Mouse (Mus musculus) left cerebral cortex, postnatal 25 days (tissue): ENCODE measurements around the gene Foxo4. TPM values are rescaled to one million over a fixed set of nuclear protein-coding genes. Genes with fewer than 3 reads are reported as not detected.

Source experiments
- DNase-seq, 2 experiments: peaks; one replicate each; pipeline ENCODE4 v3.0.0; 2022; ENCODE audit warnings: low spot score in 2 of 2, mixed read lengths in 1 of 2
- intact Hi-C: fragments of 180-260 bp; cut with DNase I; formaldehyde crosslinking; loops from one replicate; pipeline ENCODE4 v1.15.1; 2025
- total RNA-seq, 2 experiments: library from RNA; stranded (reverse); gene quantifications; 2 replicates each; pipeline ENCODE4 v1.2.3; 2021

Gene Foxo4
- total RNA-seq, result 10 to 100 TPM; 15.4 to 18.1 TPM

DNA sequence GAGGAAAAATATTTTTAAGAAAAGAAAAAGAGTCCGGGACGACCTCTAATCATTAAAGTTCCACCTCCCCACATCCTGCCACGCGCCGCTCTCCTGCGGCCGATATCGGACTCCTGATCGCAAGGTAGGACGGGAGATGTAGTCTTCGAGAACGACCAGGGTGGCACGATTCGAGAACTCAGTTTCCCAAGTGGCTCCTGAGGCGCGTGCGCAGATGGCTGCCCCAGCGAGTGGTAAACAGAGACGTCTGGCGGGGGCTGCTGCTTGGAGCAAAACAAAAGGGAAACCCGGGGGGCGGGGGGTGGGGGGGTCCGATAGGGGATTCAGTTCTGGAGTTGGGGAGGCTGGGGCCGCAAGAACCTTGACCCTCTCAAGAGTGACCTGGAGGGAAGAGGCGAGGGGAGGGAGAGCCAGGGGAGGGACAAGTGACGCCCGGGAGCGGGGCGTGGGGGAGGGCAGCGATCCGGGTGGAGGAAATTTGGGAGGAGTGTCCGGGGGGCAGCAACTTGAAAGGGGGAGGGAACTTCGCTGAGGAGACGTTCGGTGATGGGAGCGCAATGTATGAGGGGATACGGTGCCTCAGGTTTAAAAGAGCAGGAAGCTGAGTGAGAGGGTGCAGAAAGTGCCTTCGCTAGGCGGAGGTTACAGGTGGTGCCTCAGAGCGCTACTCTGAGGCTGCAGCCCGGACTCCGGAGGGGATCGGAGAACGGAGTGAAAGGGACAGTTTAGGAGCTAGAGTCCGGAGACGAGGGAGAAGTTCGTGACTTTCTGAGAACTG is at the start of gene Foxo4:
Foxo4 (plus strand) TSS at position 577 of the 778 bp plus-strand sequence.
- DNase-seq, result peak; percentile 84 to 90
- intact Hi-C loops, result loop anchor here (1.0 to 2.0 kb wide), 3 partner anchors 21 to 79 kb away; partner anchors contain the start of genes Med12 and Snx12

DNA sequence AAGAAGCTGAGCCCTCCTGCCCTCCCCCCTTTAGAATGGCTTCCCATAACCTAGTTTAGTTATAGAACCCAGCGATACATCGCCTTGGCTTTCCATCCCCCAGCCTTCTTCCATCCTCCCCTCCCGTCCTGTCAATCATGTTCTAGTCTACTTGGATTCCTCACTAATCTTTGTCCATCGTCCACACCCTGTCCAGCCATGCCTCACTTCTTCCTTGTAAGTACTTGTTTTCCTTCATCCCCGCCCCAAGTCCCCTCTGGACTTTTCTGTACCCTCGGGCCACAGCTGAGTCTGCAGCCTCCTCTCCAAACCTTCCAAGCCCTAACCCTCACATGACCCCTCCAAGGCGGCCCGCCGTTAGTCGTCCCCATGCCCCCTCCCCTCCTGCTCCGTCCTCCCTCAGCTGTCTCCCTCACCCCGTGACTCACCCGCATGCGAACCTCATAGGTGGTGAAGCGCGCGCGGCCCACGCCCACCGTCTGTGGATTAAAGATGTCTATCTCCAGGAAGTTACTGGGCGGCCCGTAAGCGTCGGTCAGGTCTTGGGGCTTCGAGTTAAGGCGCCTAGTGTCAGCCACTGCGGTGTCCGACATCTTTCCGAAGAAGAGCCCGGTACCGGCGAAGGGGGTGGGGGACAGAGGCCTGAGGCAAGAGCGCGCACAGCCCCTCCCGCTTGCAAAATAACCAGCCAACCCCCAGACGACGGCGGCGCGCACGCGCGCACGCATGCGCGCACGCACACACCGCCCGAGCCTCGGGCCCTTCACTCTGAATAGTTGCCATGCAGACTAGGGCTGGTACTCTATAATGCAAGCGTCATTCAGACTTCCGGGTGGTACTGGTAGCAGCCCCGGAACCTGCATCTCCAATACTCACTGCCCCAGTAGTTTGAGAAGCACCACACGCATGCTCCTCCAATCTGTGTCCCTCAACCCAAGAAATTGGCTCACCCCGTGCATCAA is 32.2 kb upstream of the Foxo4 start, which contains the start of gene Snx12:
Snx12 (minus strand) TSS at position 730 of the 962 bp plus-strand sequence.
- DNase-seq, result peak; percentile 90 to 95
- intact Hi-C loops, result loop anchor here (1.0 to 5.0 kb wide), 3 partner anchors 32 to 110 kb away; partner anchors contain the start of genes Foxo4 and Med12

DNA sequence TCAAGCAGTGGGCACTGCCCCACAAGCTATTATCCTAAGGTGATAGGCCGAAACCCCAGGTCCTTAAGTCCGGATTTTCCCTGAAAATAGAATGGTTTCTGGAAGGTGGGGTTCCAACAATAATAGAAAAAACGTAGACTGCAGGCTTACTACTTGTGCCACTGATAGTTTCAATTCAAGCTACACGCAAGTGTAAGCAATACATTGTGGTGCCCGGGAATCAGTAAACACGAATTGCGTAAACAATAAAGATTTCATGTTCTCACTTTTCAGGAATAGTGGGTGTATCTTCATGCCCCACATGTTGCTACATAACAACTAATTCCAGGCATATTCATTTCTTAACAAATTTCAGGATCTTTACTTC is 31.5 kb upstream of the Foxo4 start:
- intact Hi-C loops, result loop anchor here (1.0 to 5.0 kb wide), 3 partner anchors 32 to 110 kb away; partner anchors contain the start of genes Foxo4 and Med12
- no peak for DNase-seq

DNA sequence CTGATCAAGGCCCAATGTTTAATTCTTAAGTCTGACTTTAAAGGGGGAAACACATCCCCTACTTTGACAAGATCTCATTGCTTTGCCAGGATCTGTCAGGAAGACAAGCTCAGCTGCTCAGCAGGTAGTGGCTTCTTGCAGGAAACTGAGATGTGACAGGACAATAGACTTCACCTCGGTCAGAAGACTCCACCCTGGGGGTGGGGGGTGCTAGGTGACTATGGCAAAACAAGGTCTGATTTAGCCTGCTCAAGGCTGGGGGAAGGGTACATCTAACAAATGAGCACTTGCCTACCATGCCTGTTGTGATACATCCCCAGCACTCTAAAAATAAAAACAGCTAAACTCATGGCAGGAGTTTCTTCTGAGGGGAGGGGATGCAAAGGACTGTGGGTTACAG is 9.3 kb upstream of the Foxo4 start:
- DNase-seq, result no peak
- intact Hi-C loops, result no loop called here

- no peak for DNase-seq
- intact Hi-C loops, result loop anchor here (1.0 to 2.0 kb wide), 3 partner anchors 20 to 78 kb away; partner anchors contain the start of genes Med12 and Snx12
These were observed 412 bp downstream of the Foxo4 start for GRCm38 (mm10) chrX:101254740-101255139.

DNA sequence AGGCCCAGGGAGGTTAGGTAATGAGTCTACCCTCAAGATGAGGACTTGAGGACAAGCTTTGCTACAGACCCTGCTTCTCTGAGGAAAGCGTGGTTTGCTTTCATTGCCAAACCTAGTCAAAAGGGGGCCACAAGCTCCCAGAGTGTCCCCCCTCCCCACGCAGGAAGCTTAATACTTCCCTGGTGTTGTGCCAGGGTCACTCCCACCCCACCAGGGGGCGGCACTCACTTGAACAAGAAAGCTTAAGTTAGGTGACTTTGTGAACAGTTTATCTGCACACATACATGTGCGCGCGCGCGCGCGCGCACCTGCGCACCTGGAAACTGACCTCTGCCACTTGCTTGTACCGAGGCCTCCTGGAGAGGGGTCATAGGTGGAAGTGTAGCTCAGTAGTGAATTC is 2.3 kb downstream of the Foxo4 start:
- intact Hi-C loops, result no loop called here
- DNase-seq, result no peak

- intact Hi-C loops, result no loop called here
- DNase-seq, result no peak
These were observed 6.4 kb downstream of the Foxo4 start for GRCm38 (mm10) chrX:101260441-101261325.

- no peak for DNase-seq
- intact Hi-C loops, result no loop called here
These were observed 9.6 kb downstream of the Foxo4 start, which contains the start of gene Gm614 for GRCm38 (mm10) chrX:101263892-101264291. Gm614 (minus strand) TSS chrX:101263992.

GRCm38 (mm10) chrX:101266631-101267030 is 12.3 kb downstream of the Foxo4 start:
- DNase-seq, result no peak
- intact Hi-C loops, result no loop called here

- DNase-seq, result no peak
- intact Hi-C loops, result no loop called here
These were observed 13.9 kb downstream of the Foxo4 start, which contains the start of gene Il2rg for GRCm38 (mm10) chrX:101268025-101268754. Il2rg (minus strand) TSS chrX:101268255.

DNA sequence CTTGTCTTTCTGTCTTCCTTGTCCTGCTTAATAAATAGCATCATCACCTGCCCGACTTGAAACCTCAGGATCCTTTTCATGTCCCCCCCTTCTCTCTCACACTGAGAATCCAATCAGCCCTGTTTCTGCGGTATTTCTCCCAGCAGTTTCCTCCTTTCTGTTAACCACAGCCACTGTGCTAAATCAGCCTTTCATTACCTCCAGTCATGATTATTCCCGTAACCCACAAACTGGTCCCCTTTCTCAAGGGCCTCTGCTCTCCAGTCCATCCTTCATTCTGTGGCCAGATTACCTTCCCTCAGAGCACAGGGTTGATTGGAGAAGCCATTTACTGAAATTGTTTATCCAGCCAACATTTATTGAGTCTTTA is 14.4 kb downstream of the Foxo4 start, which contains the start of gene Gm20489:
Gm20489 (minus strand) TSS at position 269 of the 370 bp plus-strand sequence.
- intact Hi-C loops, result no loop called here
- no peak for DNase-seq

DNA sequence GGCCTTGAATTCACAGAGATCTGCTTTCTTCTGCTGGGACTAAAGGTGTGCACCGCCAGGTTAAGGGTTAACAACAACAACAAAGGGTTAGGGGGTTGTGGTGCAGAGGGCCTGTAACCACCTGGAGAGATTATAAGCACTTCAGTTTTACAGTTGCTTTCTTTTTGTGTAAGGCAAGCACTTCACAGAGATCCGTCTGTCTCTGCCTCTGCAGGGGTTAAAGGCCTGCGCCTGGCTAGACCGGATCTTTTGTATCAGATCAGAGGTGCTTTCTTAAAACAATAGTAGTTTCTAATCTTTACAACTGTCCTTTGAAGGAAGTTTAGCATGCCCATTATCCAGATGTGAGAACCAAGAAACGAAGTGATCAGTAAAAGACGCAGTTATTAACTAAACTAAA is 19.1 kb downstream of the Foxo4 start:
- DNase-seq, result no peak
- intact Hi-C loops, result loop anchor here (5.0 kb wide), 1 partner anchor 141 kb away; no protein-coding TSS in a partner anchor

DNA sequence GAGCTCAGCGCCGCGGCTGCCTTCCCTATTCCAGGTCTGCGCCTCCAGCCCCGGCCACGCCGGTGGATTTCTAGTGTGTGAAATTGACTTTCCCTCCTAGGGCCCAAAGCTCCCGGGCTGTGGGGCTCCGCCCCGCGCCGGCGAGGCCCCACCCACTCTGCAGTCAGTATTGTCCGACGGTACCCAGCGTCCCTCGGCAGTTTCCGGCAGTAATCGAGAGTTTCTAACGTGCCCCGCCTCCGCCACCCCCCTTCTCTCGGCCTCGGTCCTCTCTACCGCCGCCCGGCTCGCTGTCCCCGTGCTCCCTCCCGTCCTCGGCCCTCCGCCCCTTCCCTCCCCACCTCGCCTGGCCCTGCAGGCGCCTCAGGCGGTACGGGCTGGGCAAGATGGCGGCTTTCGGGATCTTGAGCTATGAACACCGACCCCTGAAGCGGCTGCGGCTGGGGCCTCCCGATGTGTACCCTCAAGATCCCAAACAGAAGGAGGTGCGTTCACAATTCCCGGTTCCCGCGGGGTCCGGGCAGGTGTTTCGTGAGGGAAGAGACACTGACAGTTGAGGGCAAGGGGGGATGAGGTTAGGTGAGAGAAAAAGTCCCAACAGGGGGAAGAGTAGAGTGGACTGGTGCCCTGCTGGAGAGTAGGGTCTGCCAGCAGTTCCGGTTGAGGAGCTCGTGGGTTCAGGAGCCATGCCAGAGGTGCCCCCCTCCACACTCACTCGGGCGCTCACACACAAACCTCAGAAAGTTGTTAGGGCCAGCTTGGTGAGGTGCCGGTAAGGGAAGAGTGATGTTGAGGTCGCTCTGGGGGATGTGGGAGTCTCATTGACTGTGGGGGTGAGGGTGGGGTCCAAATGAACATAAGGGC is 19.8 kb downstream of the Foxo4 start, which contains the start of gene Med12:
Med12 (plus strand) TSS at position 156 of the 864 bp plus-strand sequence.
- peak; percentile 75 to 83 for DNase-seq
- intact Hi-C loops, result loop anchor here (2.0 to 5.0 kb wide), 3 partner anchors 19 to 142 kb away; partner anchors contain the start of genes Foxo4 and Snx12

DNA sequence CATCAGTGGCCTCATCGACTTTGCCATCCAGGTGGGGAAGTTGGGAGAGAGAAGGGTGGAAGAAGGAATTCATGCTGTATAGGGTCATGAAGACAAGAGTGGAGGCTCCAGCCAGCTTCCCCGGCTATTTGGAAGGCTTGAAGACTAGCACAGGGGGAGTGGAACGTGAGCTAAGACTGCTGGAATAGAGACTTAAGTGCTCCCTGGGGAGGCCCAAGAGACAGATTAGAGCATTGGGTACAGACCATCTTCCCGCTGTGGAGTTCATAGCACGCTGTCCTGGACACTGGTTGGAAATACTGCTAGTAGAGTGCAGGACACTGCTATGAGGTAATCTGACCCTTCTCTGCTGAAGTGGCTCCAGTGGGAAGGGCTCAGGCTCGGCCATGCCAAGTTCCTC is 28.5 kb downstream of the Foxo4 start:
- intact Hi-C loops, result no loop called here
- no peak for DNase-seq

GRCm38 (mm10) chrX:101285534-101285933 is 31.2 kb downstream of the Foxo4 start:
- intact Hi-C loops, result no loop called here
- DNase-seq, result peak in 1 of 2 experiments; percentile 60

DNA sequence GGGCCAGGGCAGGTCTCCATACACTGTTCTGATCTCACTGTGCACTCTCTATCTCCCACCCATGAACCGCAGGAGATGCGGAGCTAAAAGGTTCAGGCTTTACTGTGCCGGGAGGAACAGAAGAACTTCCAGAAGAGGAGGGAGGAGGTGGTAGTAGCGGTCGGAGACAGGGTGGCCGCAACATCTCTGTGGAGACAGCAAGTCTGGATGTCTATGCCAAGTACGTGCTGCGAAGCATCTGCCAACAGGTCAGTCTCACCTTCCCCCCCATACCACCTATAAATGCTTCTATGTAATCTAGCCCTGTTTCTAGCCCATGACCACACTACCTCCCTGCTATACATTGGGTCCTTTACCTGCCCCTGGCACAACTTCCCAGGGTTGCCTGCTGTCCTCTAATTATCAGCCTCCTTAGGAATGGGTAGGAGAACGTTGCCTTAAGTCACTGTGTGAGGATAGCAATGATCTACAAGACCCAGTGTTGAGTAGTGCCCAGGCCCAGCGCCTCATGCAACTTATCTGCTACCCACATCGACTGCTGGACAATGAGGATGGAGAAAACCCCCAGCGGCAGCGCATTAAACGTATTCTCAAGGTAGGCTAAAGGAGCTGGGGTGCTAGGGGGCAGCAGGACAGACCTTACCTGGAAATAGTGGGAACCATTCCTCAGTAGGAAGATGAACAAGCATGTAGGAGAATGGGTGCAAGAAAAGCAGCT is 31.8 kb downstream of the Foxo4 start:
- intact Hi-C loops, result no loop called here
- no peak for DNase-seq
